Mouse (Mus musculus): ENCODE measurements around the gene Rreb1. TPM values are rescaled to one million over a fixed set of nuclear protein-coding genes. Genes with fewer than 3 reads are reported as not detected.

Gene Rreb1
- polyA plus RNA-seq, 1 experiment from 2014 or later = 14.3 TPM

DNA sequence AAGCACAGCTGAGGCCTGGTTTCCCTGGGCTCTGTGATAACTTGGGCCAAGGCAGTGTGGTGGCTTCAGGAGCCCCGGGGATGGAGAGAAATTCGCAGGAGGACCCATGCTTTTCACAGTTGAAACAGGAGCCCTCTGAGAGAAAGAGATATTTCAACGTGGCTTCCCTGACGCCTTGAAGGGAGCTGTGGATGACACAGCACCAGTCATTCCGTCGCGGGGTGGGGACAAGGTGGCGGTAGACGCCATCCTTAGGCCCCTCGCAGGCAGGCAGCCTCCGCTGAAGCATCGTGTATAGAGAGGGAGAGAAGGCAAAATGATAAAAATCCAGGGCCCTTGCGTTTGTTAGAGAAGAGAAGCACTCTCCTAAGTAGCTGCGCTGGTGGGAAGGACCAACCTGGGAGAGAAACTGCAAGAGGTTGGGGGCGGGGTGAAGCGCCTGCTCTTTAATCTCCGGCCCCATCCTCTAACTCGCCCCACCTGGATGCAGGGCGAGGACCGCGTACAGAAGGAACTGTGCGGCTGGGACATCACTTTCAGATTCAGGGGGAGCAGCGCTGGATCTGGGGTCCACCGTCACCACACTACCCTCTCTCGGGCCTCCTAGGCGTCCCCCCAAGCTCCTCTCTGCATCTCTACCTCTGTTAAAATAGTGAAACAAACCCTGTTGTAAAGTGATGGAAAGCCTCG is 46.9 kb downstream of the Rreb1 start:
- H3K27me3 ChIP-seq (ENCODE audit: insufficient read depth, poor library complexity, severe bottlenecking) = no peaks in the 10 kb centered on the region
- 2% methylated on average over 27 of the region's 27 CpGs for WGBS
- H3K9me3 ChIP-seq = no peaks in the 10 kb centered on the region
- peaks cover 49% of the 10 kb centered on the region for H3K4me1 ChIP-seq
- no peak for DNase-seq (ENCODE audit: low spot score)
- H3K27ac ChIP-seq = peak overlapping the region; percentile 98
- no peaks in the 10 kb centered on the region for H3K36me3 ChIP-seq
- H3K4me3 ChIP-seq = peak overlapping the region; percentile 96

DNA sequence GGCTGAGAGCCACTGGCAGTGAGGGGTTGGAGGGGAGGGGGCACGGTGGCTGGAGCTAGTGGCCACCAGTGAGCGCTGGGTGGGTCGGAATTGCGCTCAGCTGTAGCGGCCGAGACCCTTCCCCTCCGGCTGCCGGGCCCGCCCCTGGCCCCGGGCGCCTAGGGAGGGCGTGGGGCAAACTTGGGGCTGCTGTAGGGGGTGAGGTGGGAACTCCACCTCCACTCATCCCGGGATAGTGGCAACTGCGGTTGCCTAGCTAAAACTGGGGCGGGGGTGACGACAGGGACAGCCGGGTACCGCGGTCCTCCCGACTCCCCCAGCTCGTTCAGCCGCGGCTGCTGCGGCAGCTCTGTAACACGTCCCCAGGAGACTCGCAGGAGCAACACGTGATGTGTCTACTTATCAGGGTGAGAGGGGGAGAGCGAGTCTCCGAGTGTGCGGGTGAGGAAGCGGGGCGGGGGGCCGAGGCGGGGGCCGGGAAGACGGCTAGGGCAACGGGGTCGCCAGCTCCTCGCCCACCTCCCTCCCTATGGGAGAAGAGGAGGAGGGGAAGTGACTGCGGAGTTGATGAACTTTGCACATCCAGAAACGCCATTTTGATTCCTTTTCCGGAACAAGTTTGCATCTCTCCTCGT is 47.6 kb downstream of the Rreb1 start:
- under 1% methylated on average over 42 of the region's 43 CpGs for WGBS
- Histone ChIP-seq H3K36me3 (no peaks in the 10 kb centered on the region), H3K27ac (peak overlapping the region; percentile 98), H3K9me3 (no peaks in the 10 kb centered on the region), H3K27me3 (ENCODE audit: insufficient read depth, poor library complexity, severe bottlenecking) (no peaks in the 10 kb centered on the region), H3K4me3 (peak overlapping the region; percentile 96), H3K4me1 (peaks cover 54% of the 10 kb centered on the region)
- DNase-seq (ENCODE audit: low spot score) = peak; percentile 93

DNA sequence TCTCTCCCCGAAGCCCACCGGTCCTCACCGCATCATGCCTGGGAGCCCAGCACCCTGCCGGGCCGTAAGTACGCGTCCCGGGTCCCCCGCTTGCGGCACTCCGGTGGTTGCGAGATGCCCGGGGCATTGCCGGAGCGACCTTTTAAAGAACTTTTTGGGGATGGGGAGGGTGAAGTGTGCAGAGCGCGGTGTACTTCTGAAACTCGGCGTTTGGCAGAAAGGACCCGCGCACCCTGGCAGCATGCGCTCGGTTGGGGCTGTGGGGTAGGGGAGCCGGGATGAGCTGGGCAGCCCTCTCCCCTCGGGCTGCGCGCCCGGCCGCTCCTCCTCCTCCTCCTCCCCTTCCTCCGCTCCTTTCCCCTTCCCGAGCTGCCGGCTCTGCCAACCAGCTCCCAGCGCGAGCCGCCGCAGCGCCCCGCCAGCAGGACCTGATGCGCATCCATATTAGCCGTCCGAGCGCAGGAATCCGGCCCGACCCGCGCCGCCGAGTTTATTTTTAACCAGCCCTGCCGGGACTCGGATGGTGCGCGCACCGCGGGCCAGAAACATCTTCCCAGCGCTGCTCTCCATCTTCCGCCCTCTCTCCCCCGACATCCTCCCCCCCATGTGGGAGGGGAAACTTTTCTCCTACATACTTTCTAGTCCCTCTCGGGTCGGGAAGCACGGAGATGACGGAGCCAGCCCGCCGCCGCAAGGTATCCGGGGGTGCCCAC is 48.2 kb downstream of the Rreb1 start:
- 1% methylated on average over 63 of the region's 65 CpGs for WGBS
- Histone ChIP-seq H3K4me1 (peaks cover 54% of the 10 kb centered on the region), H3K27ac (peak overlapping the region; percentile 98), H3K4me3 (peak overlapping the region; percentile 96), H3K9me3 (no peaks in the 10 kb centered on the region), H3K36me3 (no peaks in the 10 kb centered on the region), H3K27me3 (ENCODE audit: insufficient read depth, poor library complexity, severe bottlenecking) (no peaks in the 10 kb centered on the region)
- DNase-seq (ENCODE audit: low spot score) = peak; percentile 83

DNA sequence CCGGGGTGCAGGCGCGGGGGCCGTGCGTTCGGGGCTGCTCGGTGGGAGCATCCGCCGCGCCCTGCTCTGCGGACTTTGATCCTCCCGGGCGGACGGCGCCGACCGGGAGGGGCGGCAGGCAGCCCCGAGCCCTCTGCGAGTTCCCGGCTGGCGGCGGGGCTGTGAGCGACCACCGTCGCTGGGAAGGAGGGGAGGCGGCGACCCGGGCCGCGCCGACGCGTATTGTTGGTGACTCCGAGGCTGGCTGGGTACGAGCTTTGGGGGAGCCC is 48.7 kb downstream of the Rreb1 start:
- under 1% methylated on average over 36 of the region's 36 CpGs for whole genome bisulfite sequencing
- Histone ChIP-seq H3K4me3 (peak overlapping the region; percentile 96), H3K4me1 (peaks cover 55% of the 10 kb centered on the region), H3K9me3 (no peaks in the 10 kb centered on the region), H3K27ac (peak overlapping the region; percentile 98), H3K36me3 (no peaks in the 10 kb centered on the region), H3K27me3 (ENCODE audit: insufficient read depth, poor library complexity, severe bottlenecking) (no peaks in the 10 kb centered on the region)
- no peak for DNase-seq (ENCODE audit: low spot score)

DNA sequence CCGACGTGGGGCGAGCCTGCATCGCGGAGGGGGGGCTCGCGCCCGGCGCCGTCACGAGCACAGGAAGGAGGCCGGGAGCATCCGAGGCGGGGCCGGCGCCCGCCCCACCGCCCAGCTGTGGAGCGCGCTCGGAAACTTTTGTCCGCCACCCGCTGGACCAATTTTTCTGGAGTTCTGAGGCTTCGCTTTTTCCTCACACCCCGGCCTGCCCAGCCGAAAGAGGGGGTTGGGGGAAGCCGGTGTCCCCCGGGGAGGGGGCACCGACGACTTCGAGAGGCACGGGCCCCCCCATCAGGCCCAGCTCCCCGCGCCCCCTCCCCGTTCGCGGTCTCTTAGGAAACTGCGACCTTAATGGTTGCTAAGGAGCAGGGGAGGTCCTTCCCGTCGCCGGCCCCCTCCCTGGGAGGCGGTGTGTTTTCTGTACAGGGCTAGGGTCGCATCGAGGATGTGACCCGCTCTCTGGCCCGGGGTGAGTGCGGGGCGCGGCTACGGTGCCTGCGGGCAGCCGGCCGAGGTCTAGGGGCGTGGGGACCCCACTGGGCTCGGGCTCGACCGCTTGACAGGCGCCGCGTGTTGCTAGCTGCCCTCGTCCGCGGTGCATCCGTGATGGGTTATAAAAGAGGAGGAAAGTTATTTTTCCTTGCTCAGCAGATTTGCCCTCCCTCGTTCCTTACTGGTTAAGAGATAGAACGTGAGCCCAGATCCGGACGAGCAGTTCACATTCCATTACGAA is 49.2 kb downstream of the Rreb1 start:
- under 1% methylated on average over 64 of the region's 69 CpGs for WGBS
- no peaks in the 10 kb centered on the region for H3K36me3 ChIP-seq
- H3K4me3 ChIP-seq = peak overlapping the region; percentile 96
- H3K27me3 ChIP-seq (ENCODE audit: insufficient read depth, poor library complexity, severe bottlenecking) = no peaks in the 10 kb centered on the region
- H3K9me3 ChIP-seq = no peaks in the 10 kb centered on the region
- DNase-seq (ENCODE audit: low spot score) = peak; percentile 82
- peaks cover 60% of the 10 kb centered on the region for H3K4me1 ChIP-seq
- peak overlapping the region; percentile 98 for H3K27ac ChIP-seq

DNA sequence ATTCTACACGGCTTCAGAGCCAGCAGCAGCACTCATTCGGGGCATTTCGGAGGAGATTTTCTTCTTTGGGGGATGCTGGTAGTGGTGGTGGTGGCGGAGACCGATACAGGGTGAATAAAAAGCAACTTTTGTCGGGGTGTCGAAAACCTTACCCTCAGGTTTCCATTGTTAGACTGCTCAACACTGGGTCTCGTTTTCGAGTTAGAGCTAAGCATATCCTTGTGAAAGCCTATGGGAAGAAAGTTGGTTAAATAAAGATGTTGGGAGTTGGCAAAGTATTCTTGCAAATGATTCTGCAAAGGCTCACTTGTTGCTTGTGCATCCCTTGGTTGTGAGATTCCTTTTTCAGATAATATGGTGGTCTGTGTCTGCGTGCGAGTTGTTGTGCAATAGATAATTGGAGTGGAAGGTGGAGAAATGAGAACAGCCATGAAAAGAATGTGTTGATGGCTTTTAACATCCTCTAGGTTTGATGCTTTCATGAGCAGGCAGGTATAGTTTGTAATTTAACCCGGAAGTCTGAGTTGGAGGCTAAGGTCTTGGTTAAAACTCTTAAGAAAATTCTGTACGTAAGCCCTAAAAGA is 49.9 kb downstream of the Rreb1 start:
- H3K27ac ChIP-seq = peak overlapping the region; percentile 98
- WGBS = 10% methylated on average over 13 of the region's 13 CpGs
- peaks cover 67% of the 10 kb centered on the region for H3K4me1 ChIP-seq
- H3K27me3 ChIP-seq (ENCODE audit: insufficient read depth, poor library complexity, severe bottlenecking) = no peaks in the 10 kb centered on the region
- no peaks in the 10 kb centered on the region for H3K36me3 ChIP-seq
- H3K4me3 ChIP-seq = peak overlapping the region; percentile 96
- H3K9me3 ChIP-seq = no peaks in the 10 kb centered on the region
- no peak for DNase-seq (ENCODE audit: low spot score)

DNA sequence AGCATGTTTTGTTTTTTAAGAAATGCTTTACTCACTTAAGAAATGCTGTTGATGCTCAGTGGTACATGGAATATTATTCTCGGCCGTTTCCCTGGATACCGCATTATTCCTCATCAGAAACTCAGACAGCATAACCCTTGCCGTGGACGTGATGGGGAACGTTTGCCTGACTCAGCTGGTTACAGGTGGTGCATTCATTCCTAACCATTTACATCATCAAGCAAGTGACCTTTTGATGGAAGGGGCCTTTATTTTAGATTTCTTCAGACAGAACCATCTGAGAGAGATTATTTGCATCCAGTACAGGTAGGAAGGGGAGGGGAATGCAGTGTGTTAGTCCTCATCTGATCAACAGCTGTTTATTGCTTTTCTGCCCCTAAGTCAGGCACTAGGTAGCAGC is 50.7 kb downstream of the Rreb1 start:
- 34% methylated on average over 6 of the region's 6 CpGs for WGBS
- H3K4me3 ChIP-seq = no peak overlapping the region

DNA sequence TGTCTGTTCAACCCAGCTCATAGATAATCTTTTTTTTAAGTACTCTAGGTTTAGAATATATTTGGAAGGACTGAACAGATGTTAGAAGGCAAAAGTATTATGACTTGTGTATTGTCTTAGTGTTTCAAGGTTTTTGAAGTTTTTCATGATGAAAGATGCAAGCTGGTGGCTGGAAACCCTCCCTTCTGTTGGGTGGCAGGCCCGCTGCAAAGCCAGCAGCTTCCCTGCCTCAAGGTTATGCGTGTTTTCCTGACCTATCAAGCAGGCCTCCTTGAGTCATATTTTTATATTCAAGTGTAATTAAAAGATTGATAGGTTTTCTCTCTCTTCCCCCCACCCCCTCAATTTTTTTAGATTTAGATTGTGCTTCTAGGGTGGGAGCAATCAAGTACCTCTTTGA is 52.1 kb downstream of the Rreb1 start:
- peaks cover 68% of the 10 kb centered on the region for H3K4me1 ChIP-seq
- no peak for DNase-seq (ENCODE audit: low spot score)
- peak overlapping the region; percentile 57; the same call in 1 of the 2 replicates for H3K27ac ChIP-seq
- H3K9me3 ChIP-seq = no peaks in the 10 kb centered on the region
- no peaks in the 10 kb centered on the region for H3K27me3 ChIP-seq (ENCODE audit: insufficient read depth, poor library complexity, severe bottlenecking)
- H3K4me3 ChIP-seq = no peak overlapping the region
- WGBS = 60% methylated on average over 2 of the region's 2 CpGs
- no peaks in the 10 kb centered on the region for H3K36me3 ChIP-seq

More for the DNA sequence above, 50.7 kb downstream of the Rreb1 start:
- Histone ChIP-seq H3K27ac (no peak overlapping the region), H3K4me1 (peaks cover 73% of the 10 kb centered on the region), H3K9me3 (no peaks in the 10 kb centered on the region), H3K36me3 (no peaks in the 10 kb centered on the region), H3K27me3 (ENCODE audit: insufficient read depth, poor library complexity, severe bottlenecking) (no peaks in the 10 kb centered on the region)
- no peak for DNase-seq (ENCODE audit: low spot score)

DNA sequence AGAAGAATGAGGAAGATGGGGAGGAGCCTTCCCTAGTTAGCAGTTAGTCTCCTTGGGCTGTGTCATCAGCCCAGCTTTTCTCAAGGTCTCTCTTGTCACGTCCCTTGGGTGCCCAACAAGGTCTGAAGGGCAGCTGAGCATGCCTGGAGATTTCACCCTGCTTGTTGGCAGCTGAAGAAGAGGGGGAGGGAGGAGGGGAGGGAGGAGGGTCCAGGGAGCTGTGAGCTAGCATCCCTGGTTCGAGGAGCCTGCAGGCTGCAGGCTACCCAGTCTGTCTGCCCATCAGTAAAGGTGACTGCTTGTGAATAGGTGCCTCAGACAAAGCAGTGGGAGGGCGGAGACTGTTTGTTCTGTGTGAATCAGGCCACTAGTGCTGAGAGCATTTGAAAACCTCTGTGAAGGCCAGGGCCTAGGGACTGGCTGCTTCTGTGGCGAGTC is 52.7 kb downstream of the Rreb1 start:
- Histone ChIP-seq H3K27me3 (ENCODE audit: insufficient read depth, poor library complexity, severe bottlenecking) (no peaks in the 10 kb centered on the region), H3K27ac (peak overlapping the region; percentile 57; the same call in 1 of the 2 replicates), H3K36me3 (no peaks in the 10 kb centered on the region), H3K4me1 (peaks cover 62% of the 10 kb centered on the region), H3K9me3 (no peaks in the 10 kb centered on the region), H3K4me3 (peak overlapping the region; percentile 24; the same call in 1 of the 2 replicates)
- 36% methylated on average over 4 of the region's 4 CpGs for WGBS
- no peak for DNase-seq (ENCODE audit: low spot score)

DNA sequence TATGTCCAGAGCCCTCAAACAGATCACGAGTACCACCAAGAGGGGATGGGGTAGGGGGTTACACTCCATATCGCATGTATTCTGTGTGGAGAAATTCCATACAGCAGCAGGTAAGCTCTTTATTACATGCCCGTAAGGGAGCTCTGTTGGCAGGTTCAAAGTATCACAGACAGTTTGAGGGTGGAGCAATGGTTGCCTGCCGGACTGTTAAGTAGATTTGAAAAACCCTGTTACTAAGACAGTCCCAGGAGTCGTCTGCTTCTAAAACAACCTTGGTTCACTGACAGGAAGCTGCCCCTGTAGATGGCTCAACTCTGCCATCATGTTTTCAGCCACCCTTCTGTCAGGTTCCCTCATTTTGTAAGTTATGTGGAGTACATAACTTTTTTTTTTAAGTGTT is 54.3 kb downstream of the Rreb1 start:
- 49% methylated on average over 5 of the region's 5 CpGs for WGBS
- no peaks in the 10 kb centered on the region for H3K27me3 ChIP-seq (ENCODE audit: insufficient read depth, poor library complexity, severe bottlenecking)
- H3K27ac ChIP-seq = no peak overlapping the region
- peaks cover 66% of the 10 kb centered on the region for H3K4me1 ChIP-seq
- DNase-seq (ENCODE audit: low spot score) = no peak
- H3K36me3 ChIP-seq = no peaks in the 10 kb centered on the region
- H3K9me3 ChIP-seq = no peaks in the 10 kb centered on the region
- no peak overlapping the region for H3K4me3 ChIP-seq

DNA sequence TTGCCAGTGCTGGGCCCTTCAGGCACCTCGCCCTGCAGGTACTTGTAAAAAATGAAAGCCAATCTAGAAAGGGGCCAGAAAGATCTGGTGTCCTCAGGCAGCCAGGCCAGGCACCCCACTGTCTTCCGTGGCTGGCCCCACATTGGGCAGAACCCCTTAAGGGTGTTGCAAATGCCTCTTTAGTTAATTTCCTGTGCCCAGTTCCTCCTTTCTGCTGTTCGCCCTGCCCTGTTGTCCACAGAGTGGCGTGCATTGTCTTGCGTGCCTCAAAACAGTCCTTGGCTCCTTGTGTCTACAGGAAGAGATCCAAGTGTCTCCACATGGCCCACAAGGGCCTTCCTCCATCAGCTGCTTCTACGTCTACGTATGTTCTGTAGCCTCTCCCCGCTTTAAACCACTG is 55.3 kb downstream of the Rreb1 start:
- DNase-seq (ENCODE audit: low spot score) = no peak
- WGBS = 82% methylated on average over 8 of the region's 8 CpGs
- Histone ChIP-seq H3K4me3 (no peak overlapping the region), H3K36me3 (peaks cover 1% of the 10 kb centered on the region; the same call in 1 of the 2 replicates), H3K9me3 (no peaks in the 10 kb centered on the region), H3K4me1 (peaks cover 58% of the 10 kb centered on the region), H3K27me3 (ENCODE audit: insufficient read depth, poor library complexity, severe bottlenecking) (no peaks in the 10 kb centered on the region), H3K27ac (peak overlapping the region; percentile 56; the same call in 1 of the 2 replicates)

DNA sequence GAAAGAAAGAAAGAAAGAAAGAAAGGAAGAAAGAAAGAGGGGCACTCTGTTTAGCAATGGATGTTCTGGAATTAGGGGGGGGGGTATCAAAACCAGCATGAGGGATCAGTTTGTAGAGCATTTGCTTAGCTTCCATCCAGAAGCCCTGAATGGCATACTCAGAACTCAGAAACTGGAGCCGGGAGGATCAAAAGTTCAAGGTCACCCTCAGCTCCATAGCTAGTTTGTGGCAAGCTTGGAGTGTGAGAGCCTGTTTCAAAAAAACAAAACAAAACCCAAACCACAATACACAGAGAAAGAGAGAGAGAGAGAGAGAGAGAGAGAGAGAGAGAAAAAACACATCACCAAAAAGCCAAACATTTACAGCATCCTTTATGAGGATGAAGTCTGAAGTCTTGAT is 57.1 kb downstream of the Rreb1 start:
- Histone ChIP-seq H3K4me3 (no peak overlapping the region), H3K9me3 (no peaks in the 10 kb centered on the region), H3K4me1 (peaks cover 43% of the 10 kb centered on the region), H3K27me3 (ENCODE audit: insufficient read depth, poor library complexity, severe bottlenecking) (no peaks in the 10 kb centered on the region), H3K27ac (no peak overlapping the region), H3K36me3 (peaks cover 3% of the 10 kb centered on the region; the same call in 1 of the 2 replicates)
- DNase-seq (ENCODE audit: low spot score) = no peak
- 82% methylated on average over 1 of the region's 1 CpGs for WGBS
